ENCODE assay signal across 22 mouse cellular contexts in genomic region chr6:70730828-70731227, GRCm38 (mm10).
DNase-seq lines count a peak whose midpoint lies in the region; ATAC-seq and TF ChIP-seq lines count a peak whose summit lies in the region.
"Had no signal": no experiment of that assay in that cellular context is flagged by ENCODE, and none has a peak within 500 bp of the region (broad histone marks: within the 10 kb centered on the region; RNA-seq: fewer than 3 reads in every experiment).

No protein-coding gene starts in this region.

- H3K9ac ChIP-seq in liver, embryonic 14.5 days (replicated peaks) = no peak overlapping the region
- H3K9ac ChIP-seq: forebrain, embryonic 12.5 days had no signal

- no peaks in the 10 kb centered on the region for H3K27me3 ChIP-seq in spleen, adult 2 months (ENCODE audit: control insufficient read depth, insufficient read depth, low read length)
- no peaks in the 10 kb centered on the region for H3K27me3 ChIP-seq in liver, embryonic 14.5 days (ENCODE audit: control insufficient read depth, insufficient read depth, low read length)
- H3K27me3 ChIP-seq in splenic B cell, adult 2 months (ENCODE audit: control insufficient read depth, insufficient read depth, low read length, poor library complexity, severe bottlenecking) = no peaks in the 10 kb centered on the region
- H3K27me3 ChIP-seq: forebrain, embryonic 12.5 days; megakaryocyte, embryonic 14.5 days had no signal

- TF ChIP-seq CTCF in spleen, adult 2 months (IDR thresholded peaks at IDR 0.05; ENCODE audit: extremely low read depth, insufficient read depth, insufficient read length, insufficient replicate concordance) = no peak
- no peak for TF ChIP-seq CTCF in liver, embryonic 14.5 days (IDR thresholded peaks at IDR 0.05; ENCODE audit: low read depth)

- no peaks in the 10 kb centered on the region for H3K9me3 ChIP-seq in liver, embryonic 14.5 days (ENCODE audit: control insufficient read depth, low read length)
- H3K9me3 ChIP-seq: forebrain, embryonic 12.5 days; megakaryocyte, embryonic 14.5 days had no signal

- H3K4me1 ChIP-seq in spleen, adult 2 months (ENCODE audit: control insufficient read depth, insufficient read depth, insufficient read length) = peaks cover 11% of the 10 kb centered on the region
- peaks cover 51 to 59% of the 10 kb centered on the region in 2 experiments for H3K4me1 ChIP-seq in liver, embryonic 14.5 days (replicated peaks; ENCODE audit: control insufficient read depth in 2 of 2, insufficient read depth in 2 of 2, low read length in 1 of 2)
- H3K4me1 ChIP-seq: forebrain, embryonic 12.5 days had no signal

- H3K4me3 ChIP-seq in spleen, adult 2 months (ENCODE audit: extremely low read depth, insufficient read depth, insufficient read length) = no peak overlapping the region
- no peak overlapping the region for H3K4me3 ChIP-seq in liver, embryonic 14.5 days (ENCODE audit: insufficient read depth in 1 of 2, low read depth in 2 of 2, low read length in 2 of 2)
- H3K4me3 ChIP-seq: forebrain, embryonic 12.5 days; megakaryocyte, embryonic 14.5 days had no signal

- ATAC-seq in common myeloid progenitor, adult 5-6 weeks (replicated peaks; ENCODE audit: low read depth, poor library complexity, severe bottlenecking) = peak; percentile 93
- peak; percentile 83 for ATAC-seq in liver, embryonic 14.5 days (ENCODE audit: insufficient read depth)
- ATAC-seq: activated CD4-positive, CD25-positive, alpha-beta regulatory T cell, adult 4 months; midbrain, embryonic 16.5 days had no signal

- TF ChIP-seq EP300 in liver, embryonic 14.5 days (IDR thresholded peaks at IDR 0.05; ENCODE audit: low read depth) = peak; percentile 97

- no peak for TF ChIP-seq POLR2A in spleen, adult 2 months (IDR thresholded peaks at IDR 0.05; ENCODE audit: low read depth, low read length)

- no peak for DNase-seq in spleen, adult 2 months (ENCODE audit: low read depth in 1 of 2, low spot score in 2 of 2)
- DNase-seq in spleen, postnatal 14 days (ENCODE audit: low spot score in 2 of 2) = no peak
- peak; percentile 75 to 78 (median 77) for DNase-seq in liver, embryonic 14.5 days (ENCODE audit: low read depth in 3 of 3, low spot score in 3 of 3)
- peak; percentile 51 for DNase-seq in splenic B cell, adult 2 months (ENCODE audit: low read depth, low spot score)
- no peak for DNase-seq in right cerebral cortex, postnatal 36 days (ENCODE audit: low spot score in 2 of 2)
- no peak for DNase-seq in adrenal gland, postnatal 4 days (ENCODE audit: low spot score in 2 of 2)
- DNase-seq in layer of hippocampus, postnatal 14 days (ENCODE audit: low spot score in 2 of 2) = no peak
- DNase-seq: adrenal gland, postnatal 10 days; cerebellum, adult 11-12 months; cerebellum, postnatal 14 days; gastrocnemius, postnatal 10 days; kidney, adult 18-20 months; kidney, postnatal 10 days; layer of hippocampus, postnatal 36 days; left cerebral cortex, postnatal 4 days; lung, postnatal 10 days; right cerebral cortex, postnatal 14 days had no signal

- peaks cover 13% of the 10 kb centered on the region for H3K36me3 ChIP-seq in spleen, adult 2 months (ENCODE audit: control insufficient read depth, insufficient read depth, low read length)
- H3K36me3 ChIP-seq in liver, embryonic 14.5 days (replicated peaks; ENCODE audit: control insufficient read depth, insufficient read depth, low read depth) = no peaks in the 10 kb centered on the region
- H3K36me3 ChIP-seq in splenic B cell, adult 2 months (ENCODE audit: control insufficient read depth, insufficient read depth, low read length, poor library complexity, severe bottlenecking) = peaks cover 17% of the 10 kb centered on the region
- H3K36me3 ChIP-seq: forebrain, embryonic 12.5 days had no signal

- H3K4me2 ChIP-seq in liver, embryonic 14.5 days (ENCODE audit: low read depth) = peak overlapping the region; percentile 50
- H3K4me2 ChIP-seq: forebrain, embryonic 12.5 days had no signal

- H3K27ac ChIP-seq in spleen, adult 2 months (ENCODE audit: insufficient read depth, low read length) = peak overlapping the region; percentile 62; the same call in 1 of the 2 replicates
- peak overlapping the region; percentile 69 for H3K27ac ChIP-seq in liver, embryonic 14.5 days
- H3K27ac ChIP-seq: forebrain, embryonic 12.5 days had no signal

Comparison
In these comparisons a context has a peak if more than half of its experiments do, and no peak if none do; other contexts are left out.
1. DNase-seq: peak in liver, embryonic 14.5 days (3 of 3) and splenic B cell, adult 2 months (single experiment); none in spleen, adult 2 months (0 of 2), spleen, postnatal 14 days (0 of 2), right cerebral cortex, postnatal 36 days (0 of 2), adrenal gland, postnatal 4 days (0 of 2) and layer of hippocampus, postnatal 14 days (0 of 2).